Mouse (Mus musculus) liver, postnatal 0 days (tissue): ENCODE results near the gene Igf1.

Source experiments
- CTCF ChIP-seq: sonication (generic); IDR thresholded peaks from 2 replicates; pipeline ENCODE4 v1.5.1; 2016; ENCODE audit warnings: antibody characterized with exemption, low read depth
- EP300 ChIP-seq: IDR thresholded peaks from 2 replicates; pipeline ENCODE4 v1.6.1; 2016; ENCODE audit warnings: antibody characterized with exemption, low read depth, mild to moderate bottlenecking

- TF ChIP-seq CTCF (no peak), EP300 (no peak)
Measured at GRCm38 (mm10) chr10:87848419-87848818, 9.6 kb upstream of the Igf1 start.
